Mouse (Mus musculus): ENCODE measurements around the gene Slc7a5. TPM values are rescaled to one million over a fixed set of nuclear protein-coding genes. Genes with fewer than 3 reads are reported as not detected.

Gene Slc7a5
- polyA plus RNA-seq, 1 experiment from 2014 or later: 13.4 TPM

Other genes with a start within 250 kb of the Slc7a5 start
- 0.86 and 1.2 TPM in 2 replicates for gene Jph3, start 178.1 kb downstream of the Slc7a5 start, polyA plus RNA-seq (2016; fragmentation: Nextera tagmentation; extraction: Ambion mirVana)
- 49.5 and 49.9 TPM in 2 replicates for gene Klhdc4, start 78.1 kb downstream of the Slc7a5 start, polyA plus RNA-seq (2016; fragmentation: Nextera tagmentation; extraction: Ambion mirVana)
- gene Car5a, start 37.2 kb upstream of the Slc7a5 start, polyA plus RNA-seq (2016; fragmentation: Nextera tagmentation; extraction: Ambion mirVana): 0.18 and 0.51 TPM in 2 replicates
- gene Banp, start 42.1 kb upstream of the Slc7a5 start, polyA plus RNA-seq (2016; fragmentation: Nextera tagmentation; extraction: Ambion mirVana): 41.7 and 42.3 TPM in 2 replicates